Mouse (Mus musculus): Measurements from ENCODE around the gene Ccn1.

Gene Ccn1

DNA sequence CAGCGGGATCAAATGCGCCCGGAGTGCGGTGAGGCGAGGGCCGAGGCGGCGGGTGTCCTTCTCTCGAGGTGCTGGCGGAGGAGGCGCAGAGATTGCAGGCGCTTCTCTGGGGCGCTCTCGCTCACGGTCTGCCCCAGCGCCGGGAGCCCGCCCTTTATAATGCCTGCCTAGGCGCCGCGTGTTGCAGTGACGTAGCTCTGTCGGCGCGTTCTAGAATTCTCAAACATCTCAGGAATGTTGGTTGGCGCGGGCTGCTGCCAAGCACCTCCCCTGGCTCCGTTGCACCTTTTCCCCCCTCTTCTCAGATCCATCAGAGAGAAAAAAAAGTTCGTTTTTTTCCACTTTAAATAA is at the start of gene Ccn1:
Gene Ccn1, minus strand, starts transcription at position 130 of the 351 bp plus-strand sequence.
- no peak for DNase-seq (ENCODE audit: low read depth, low spot score)

DNA sequence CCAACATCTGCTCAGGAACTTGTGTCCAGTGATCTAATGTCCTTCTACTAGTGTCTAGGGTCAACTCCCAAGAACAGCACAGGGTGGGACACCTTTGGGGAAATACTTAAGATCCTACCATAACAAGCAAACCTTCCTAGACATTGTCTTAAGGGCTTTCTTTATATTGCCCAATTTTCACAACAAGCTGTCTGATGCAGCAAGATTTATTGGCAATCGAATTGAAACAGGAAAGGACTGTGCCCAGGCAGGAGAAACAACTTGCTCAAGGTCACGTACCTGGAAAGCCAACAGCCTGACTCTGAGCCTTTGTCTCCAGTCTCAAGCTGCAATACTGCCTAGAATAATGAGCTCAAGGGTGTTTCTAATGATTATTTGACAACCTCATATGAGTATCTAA is 43.6 kb upstream of the Ccn1 start:
- no peak for DNase-seq (ENCODE audit: low read depth, low spot score)

DNA sequence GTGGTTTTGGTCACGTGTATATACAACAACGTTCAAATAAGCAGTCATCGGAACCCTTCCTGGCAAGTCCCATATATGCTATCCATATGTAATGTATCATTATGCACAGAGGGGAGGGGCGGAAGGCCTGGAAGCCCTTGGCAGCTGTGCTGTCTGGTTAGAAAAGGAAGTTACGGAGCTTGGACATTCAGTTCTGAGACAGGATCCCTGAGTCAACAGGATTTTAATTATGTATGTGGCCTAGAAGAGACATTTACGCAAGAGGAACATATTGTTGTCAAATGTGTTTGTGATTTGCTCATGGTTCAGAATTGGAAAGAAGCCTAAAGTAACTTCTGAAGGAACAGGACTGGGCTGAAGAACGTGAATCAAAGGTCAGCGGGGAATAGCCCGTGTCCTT is 42.3 kb upstream of the Ccn1 start:
- no peak for DNase-seq (ENCODE audit: low read depth, low spot score)

DNA sequence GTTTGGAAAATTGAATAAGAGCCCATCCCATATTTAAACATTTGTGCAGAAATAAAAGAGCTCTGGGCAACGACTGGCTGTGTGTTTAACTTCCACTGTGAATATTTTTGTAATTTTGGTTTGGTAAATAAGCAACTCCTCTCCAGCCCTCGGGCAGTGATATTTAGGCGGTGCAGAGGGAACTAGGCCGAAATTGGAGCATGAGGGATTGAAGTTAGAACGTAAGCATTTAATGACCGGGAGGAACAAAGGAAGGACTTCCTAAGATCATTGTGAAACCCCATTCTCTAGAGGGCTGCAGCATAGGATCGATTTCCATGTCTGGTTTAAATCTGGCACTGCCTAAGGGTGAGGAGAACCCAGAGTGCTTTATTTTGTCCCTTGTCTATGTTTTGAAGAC is 41.6 kb upstream of the Ccn1 start:
- DNase-seq (ENCODE audit: low read depth, low spot score) = no peak

DNA sequence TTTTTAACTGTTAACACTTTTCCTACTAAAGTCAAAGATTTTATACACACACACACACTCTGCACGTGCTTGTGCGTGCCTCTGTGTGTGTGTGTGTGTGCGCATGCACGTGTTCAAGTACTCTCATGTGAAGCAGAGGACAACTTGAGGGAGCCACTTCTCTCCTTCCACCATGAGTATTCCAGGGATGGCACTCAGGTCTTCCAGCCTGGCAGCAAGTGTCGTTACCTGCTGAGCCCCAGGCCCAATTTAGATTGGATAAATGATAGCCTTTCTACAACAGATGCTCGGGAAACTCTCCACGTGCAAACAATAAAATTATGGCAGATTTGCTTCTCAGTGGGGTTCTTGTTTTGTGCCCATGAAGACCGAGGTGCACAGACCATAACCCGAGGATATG is 39.5 kb upstream of the Ccn1 start:
- DNase-seq (ENCODE audit: low read depth, low spot score) = no peak

DNA sequence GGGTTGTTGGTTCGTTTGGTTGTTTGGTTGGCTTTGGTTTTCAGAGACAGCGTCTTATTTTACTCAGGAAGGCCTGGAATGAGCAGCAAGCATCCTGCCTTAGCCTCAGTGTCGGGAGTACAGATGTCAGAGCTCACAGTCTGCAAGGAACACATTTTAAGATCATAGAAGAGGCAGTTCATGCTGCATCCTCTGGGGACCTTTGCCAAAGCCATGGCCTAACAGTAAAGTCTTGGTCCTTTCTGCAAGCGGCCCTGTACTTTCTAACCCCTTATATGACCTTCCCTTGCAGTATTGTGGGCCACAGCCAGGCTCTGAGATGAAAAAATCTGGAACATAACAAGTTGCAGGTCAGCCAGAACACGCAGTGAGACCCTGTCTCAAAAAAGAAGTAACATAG is 38.1 kb upstream of the Ccn1 start:
- no peak for DNase-seq (ENCODE audit: low read depth, low spot score)

DNA sequence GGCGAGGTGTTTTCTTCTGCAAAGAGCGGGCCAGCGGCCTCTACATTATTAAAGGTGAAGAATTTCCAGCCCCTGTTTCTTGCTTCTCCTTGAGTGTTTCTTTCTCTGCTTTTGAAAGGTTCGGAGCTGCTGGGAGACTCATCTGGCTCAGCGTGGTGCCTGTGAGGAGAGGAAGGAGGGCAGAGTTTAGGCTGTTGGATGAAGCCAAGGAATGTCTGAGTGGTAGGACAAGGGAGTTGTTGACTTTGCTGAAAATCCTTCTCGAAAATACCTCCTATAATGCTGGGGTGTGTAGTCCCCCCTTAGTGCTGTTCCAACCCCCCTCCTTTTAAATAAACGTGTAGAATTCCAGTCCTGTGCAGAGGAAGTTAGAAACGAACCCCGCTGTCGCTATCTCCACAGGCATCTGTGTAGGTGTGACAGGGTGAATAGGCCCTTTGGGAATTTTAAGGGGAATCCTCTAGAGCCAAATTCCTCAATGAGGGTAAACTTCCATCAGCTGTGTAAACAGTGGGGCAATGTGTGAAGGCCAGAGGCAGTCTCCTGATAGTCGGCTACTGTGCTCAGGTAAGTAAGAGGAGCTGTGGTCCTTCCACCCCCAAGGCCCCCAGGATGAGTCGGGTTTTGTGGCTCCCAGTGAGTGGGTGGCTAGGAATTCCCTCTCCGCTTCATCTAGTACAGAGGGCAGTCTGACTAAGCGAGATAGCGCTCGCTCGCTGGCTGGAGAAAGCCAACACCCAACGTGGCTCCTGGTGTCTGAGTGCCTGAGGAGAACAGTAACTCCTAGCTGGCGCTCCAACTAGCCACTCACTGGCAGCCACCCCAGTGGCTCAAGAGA is 35.0 kb upstream of the Ccn1 start:
- DNase-seq (ENCODE audit: low read depth, low spot score) = no peak

DNA sequence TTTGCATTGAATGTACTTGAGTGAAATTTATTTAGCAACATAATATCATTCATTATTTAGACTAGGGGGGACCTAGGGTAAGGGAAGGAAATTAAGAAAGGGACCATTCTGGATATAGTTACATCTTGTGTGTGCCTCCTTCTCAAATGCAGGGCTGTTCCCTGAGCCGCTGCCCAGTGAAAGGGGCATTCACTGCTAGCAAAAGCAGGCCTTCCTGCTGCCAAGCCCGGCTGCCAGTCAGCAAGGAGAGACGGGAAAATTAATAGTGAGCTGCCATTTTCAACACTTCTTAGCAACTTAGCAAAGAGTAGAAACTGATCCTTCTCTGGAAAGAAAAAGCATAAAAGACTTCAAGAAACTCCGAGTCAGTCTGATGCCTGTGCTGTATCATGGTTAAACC is 34.4 kb upstream of the Ccn1 start:
- no peak for DNase-seq (ENCODE audit: low read depth, low spot score)

DNA sequence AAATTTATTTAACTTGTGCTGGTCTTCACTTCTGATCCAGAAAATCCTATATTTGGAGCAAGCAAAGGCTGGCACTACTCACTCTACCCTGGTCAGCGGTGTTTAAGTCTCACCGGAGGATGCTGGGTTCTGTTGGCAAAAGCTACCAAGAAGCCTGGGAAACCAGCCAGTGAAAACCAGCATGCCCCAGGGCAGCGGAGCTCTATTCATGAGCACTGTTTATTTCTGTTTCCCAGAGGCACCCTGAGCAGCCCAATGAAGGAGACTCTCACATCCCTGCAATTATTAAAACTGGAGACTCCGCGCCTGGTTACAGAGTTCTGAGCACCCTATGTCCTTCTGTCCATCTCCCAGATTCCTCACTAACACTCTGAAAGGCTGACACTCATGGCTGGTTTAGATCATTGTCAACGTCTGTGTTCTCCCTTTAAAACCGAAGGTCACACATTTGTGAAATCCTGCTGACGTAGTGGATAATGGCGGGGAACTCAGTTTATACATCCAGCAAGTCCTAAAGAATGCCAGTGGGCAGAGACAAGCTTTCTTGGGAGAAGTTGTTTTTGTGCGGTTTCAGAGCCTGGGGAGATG is 31.7 kb upstream of the Ccn1 start:
- peak; percentile 36 for DNase-seq (ENCODE audit: low read depth, low spot score)

DNA sequence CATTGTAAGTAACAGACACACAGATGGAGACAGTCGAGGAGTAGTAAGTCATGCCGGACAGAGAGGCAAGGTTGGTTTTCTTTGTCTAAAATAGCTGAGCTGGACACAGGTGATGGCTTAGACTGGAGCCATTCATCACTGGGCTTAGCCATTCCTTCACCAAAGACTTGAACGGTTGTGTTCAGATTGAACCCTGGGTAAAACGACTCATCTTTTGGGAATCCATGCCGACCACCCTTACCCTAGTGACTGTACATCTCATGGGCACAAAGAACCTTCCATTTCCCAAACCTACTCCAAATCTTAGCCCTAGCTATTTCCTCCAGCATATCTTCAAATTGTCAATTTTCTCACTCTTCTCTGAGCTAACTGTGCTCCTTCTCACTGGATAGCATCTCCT is 30.9 kb upstream of the Ccn1 start:
- no peak for DNase-seq (ENCODE audit: low read depth, low spot score)

DNA sequence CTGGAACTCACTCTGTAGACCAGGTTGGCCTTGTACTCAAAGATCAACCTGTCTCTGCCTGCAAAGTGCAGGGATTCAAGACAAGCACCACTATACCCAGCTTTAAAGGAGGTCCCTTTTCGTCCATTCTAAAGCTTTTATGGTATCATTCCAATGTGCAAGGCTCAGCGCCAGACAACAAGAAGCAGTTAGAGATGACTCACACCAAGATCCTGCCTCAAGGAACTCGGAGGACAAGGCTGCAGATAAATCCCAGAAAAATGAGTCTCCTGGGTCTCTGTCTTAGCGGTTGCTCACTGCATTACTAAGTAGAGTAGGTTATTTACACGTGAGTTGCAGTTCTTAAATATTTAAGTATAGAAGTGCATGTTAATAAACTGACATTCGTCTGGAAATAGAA is 26.4 kb upstream of the Ccn1 start:
- DNase-seq (ENCODE audit: low read depth, low spot score) = no peak

DNA sequence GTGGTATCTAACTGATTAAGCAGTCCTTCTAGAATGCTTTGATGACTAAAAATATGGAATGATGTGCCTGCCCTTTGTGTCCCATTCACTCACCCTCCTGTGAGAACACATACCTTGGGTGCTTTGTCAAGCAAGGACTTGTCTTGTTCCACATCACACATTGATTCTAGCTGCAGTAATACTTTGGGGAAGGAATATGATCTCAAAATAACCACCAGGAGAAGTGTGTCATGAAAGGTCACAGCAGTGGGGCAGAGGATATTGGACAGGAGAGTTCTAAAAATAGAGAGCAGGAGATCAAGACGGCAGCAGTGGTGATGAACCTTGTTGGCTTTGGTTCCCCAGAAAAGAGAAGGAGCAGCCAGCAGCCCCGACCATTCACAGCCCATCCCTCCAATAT is 25.0 kb upstream of the Ccn1 start:
- no peak for DNase-seq (ENCODE audit: low read depth, low spot score)

DNA sequence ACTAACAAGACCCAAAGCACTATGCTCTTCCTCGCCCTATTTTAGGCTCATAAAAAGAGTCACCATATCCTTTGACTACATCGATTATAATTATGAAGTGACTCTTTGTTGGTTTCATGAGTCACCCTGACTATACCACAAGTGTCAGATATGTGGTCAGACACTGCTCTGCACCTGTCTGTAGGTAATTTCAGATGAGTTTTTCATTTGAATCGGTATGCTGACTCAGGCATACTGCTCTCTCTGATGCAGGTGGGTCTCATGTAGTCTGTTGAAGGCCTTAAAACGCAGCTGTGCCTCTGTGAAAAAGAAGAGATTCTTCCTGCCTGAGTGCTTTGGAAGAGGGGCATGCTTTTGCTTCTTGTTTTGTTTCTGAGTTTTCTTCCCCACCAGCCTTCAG is 16.6 kb upstream of the Ccn1 start:
- DNase-seq (ENCODE audit: low read depth, low spot score) = no peak

DNA sequence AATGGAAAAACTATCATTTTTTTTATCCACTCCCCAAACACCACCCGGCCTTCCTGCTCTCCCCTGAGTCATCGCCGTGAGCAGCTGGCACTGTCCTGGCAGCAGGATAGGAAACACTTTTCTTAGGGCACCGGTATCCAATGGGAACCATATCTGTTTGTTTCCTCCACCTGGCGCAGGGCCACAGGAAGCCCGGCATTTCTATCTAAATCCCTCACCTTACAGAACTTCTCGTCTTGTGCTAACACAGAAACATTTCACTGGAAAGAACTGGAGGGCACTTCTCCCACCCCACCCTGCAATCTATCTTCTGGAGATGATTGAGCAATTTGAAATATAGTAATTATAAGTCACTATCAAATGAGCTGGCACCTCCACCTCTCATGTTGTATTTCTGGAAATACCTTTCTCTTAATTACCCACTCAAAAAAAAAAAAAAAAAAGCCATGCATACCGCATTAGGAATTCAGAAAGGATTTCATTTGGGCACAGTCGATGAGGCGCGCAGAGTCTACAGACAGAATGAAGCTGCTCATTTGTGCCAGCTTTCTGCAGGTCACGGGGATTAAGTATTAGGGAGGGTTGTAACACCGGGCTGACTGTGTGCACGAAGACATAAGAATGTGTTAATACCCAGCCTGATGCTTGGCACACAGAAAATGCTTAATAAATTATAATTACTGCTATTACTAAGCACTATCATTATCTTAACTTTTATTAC is 7.4 kb upstream of the Ccn1 start:
- DNase-seq (ENCODE audit: low read depth, low spot score) = no peak

DNA sequence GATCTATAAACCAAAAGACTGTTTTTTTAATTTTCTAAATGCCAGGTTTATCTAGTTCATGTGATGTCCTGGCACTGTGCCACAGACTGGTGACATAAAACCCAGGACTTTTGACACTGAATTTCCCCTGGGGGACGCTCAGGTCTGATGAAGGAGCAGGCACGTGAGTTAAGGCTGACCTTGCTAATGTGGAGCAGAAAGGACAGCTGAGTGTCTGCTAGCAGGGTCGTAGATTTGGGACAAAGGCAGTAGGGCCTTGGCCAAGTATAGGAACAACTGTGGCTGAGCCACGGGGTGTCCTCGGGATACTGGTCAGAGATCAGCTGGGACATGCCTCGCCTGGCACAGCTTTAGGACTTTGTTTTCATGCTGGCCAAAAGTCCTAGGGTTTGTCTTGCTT is 5.2 kb upstream of the Ccn1 start:
- no peak for DNase-seq (ENCODE audit: low read depth, low spot score)

DNA sequence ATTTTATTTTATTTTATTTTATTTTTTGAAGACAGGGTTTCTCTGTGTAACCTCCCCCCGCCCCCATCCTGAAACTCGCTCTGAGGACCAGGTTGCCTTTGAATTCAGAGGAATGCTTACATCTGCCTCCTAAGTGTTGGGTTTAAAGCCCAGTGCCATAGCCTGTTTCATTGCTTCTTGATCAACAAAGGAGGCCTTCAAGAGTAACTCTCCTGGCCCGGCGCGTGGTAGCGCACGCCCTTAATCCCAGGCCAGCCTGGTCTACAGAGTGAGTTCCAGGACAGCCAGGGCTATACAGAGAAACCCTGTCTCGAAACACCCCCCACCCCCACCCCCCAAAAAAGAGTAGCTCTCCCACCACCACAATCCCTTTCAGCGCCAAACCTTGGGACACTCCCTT is 4.2 kb upstream of the Ccn1 start:
- DNase-seq (ENCODE audit: low read depth, low spot score) = no peak

DNA sequence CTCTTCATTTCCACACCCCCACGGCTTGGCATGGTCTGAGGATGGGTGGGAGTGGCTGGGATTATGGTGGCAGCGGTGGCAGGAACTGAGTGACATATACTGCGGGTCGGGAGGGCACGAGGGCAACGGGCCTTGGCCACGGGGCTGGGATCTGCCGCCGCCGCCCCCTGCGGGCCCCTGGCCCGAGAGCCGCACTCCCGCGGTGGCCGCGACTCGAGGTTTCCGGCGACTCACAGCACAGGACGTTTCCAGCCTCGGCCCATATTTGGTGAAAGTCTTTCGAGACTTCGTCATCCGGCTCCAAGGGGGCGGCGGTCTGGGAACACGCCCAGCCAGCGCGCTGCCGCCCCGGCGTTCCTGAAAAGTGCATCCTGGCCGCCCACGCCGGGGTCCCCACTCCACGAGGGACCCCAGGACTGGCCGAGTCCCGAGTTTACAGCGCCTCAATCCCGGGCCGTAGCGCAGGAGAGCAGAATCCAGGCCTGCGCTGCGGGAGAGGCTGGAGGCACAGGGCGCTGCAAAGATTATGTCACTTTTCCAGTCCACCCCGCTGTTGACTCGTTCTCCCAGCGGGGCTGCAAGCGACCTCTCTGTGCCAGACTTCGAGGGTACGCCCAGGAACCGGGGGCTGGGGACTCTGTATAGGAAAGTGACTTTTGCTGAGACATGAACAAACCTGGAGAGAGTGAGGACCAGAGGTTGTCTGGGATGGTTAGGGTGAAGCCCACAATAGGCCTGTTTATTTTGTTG is 3.6 kb upstream of the Ccn1 start:
- no peak for DNase-seq (ENCODE audit: low read depth, low spot score)

DNA sequence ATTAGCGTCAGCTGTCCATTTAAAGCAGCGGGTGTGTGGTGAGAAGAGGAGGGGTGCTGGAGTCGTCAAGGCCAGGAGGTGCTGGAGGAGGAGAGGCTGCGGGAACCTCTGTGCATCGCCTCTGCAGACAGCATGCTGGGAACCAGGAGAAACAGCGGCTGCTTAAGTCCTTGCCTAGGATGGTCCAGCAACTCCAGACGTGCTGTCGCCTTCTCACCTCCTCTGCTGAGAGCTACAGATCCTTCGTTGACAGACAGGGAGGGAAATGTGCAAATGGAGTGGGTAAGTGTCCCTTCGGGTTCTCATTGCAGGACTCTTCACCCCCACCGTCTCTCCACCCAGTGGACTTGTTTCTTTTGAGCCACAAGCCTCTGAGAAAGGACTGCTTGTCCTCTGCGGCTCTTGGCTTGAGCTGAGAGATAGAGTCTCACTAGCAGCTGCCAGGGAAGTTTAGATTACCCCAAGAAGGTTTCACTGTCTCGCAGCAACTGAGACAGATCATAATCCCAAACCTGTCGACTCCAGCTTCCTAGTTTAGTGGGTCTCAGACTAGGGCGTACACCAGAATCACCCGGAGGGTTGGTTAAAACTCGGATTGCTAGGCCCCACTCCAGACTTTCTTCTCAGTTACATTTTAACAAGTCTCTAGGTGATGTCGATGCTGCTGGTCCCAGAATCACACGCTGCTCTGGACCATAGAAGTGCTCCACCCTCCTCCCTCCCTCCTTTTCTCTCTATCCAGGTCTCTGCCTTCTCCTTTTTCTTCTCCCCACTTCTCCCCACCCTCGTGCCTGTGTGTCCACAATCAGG is 2.7 kb upstream of the Ccn1 start:
- DNase-seq (ENCODE audit: low read depth, low spot score) = no peak

DNA sequence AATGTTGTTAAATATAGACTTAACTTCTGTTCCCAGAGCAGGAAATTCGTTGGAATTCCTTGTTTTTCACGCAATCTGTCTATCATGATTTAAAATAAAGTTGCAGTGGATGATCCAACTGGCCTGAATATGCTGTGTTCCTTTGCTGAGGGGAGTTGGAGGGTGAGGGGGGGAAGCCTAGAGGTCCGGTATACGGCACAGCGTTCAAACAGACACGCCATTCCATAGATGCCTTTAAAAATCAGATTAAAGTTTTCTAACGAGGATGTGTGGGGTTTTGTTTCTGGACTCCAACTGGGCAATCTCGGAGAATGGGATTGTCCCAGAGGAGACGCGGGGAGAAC is 2.2 kb upstream of the Ccn1 start:
- no peak for DNase-seq (ENCODE audit: low read depth, low spot score)

DNA sequence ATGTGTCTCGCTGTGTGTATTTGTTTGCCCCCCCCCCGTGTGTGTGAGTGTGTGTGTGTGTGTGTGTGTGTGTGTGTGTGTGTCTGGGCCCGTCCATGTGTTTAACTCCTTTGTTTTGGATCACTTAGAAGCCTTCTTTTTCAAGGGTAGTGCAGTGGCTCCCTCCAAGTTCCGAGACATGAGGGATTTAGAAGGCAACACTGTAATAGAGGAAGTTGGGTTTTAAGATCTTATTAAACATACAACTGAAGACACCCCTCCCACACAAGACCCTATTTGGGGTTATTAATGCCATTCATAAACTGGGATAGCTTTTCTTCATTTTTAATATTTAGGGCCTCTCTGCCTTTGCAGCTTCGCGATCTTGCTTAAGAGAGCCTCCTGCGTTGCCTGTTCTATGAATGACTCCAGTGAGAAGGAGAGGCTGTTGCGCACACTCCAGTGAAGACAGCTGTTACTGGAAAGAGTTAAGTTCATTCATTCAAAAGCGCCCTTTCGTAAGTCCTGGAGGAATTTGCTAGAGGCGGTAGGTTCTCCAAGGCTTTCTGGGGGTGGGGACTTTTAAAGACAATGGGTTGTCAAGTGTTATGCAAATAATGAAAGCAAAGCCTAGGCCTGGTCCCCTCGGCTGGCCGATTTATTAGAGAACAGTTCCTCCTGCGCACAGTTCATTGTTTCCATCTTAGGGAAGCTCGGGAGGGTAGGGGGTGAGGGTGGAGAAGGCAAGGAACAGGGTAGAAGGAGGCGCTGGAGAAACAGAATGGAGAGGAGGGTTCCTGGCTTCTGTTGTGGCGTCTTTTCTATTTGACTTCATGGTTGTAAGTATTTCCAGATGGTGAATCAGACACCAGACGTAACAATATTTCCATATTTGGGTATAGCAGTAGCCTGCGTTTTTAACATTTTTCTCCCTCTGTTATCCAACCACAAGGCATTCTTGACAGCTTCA is 1.5 kb upstream of the Ccn1 start:
- peak; percentile 77 for DNase-seq (ENCODE audit: low read depth, low spot score)

All from brain, embryonic 18.5 days (tissue).